Mouse (Mus musculus) hematopoietic stem cell, adult 5-6 weeks (primary cell): ENCODE results near the gene Pdzd9. TPM values are rescaled to one million over a fixed set of nuclear protein-coding genes. Genes with fewer than 3 reads are reported as not detected.
"Not testable (repeated sequence)": the region's sequence is repeated elsewhere in the genome, so short reads cannot be mapped to it uniquely, and the experiment has no call there.

ENCODE experiments used
- ATAC-seq, 2 experiments: fragments of 125-278 bp in 1 of 2; replicated peaks in 1 of 2; 2 replicates each; pipeline ENCODE4 v1.8.0; 2016 to 2017; ENCODE audit warnings: inconsistent platforms in 2 of 2, mild to moderate bottlenecking in 2 of 2, moderate number of reproducible peaks in 2 of 2, low read depth in 1 of 2, moderate TSS enrichment in 1 of 2; ENCODE audit not compliant: low FRiP score in 2 of 2, poor library complexity in 2 of 2, severe bottlenecking in 2 of 2, insufficient read depth in 1 of 2, low TSS enrichment in 1 of 2
- total RNA-seq: library from RNA; stranded (forward); fragments of 172-1452, 232-1000 nt; gene quantifications from 2 replicates; pipeline ENCODE4 v1.2.3, GENCODE M21; 2017

The Pdzd9 gene
- not detected in 2 replicates for total RNA-seq

DNA sequence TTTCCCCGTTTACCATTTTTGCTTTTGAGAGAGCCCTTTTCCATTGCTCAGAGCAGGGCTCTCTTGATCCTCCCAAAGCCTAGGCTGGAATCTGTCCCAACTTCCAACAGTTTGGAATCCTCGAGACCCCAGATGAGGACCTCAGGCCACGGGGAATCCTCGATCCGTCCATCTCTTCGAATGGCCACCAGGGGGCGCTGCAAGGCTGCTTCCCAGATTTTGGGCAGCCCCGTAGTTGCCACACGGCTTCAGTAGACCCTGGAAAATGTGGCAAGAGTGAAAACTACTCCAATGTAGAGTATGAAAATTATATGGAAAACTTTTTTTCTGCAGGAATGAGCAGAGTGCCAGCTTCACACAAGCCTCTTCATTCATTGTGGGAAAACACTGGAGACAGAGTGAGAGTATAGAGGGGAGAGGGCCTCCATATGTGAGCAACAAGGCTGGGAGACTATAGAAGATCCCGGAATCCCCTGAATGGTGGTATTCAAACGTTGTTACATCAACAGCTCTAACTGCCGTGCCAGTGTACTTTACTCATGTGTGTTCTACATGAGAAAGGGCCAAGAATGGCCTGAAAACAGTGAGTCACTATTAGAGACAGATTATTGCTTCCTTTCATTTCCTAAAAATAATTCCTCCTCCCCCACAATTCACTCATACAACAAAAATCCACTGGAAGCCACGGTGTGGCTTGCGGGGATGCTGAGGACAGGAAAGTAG lies at the start of gene Pdzd9:
Gene Pdzd9, minus strand, starts transcription at position 191 of the 723 bp plus-strand sequence.
- peak; percentile 80 to 91 for ATAC-seq

- no peak for ATAC-seq
Observed at GRCm38 (mm10) chr7:120717261-120717660, 47.1 kb upstream of the Pdzd9 start.

GRCm38 (mm10) chr7:120713951-120714350 lies 43.8 kb upstream of the Pdzd9 start:
- ATAC-seq = not testable (repeated sequence)

GRCm38 (mm10) chr7:120713225-120713624 lies 43.1 kb upstream of the Pdzd9 start:
- no peak for ATAC-seq

GRCm38 (mm10) chr7:120712071-120712470 lies 41.9 kb upstream of the Pdzd9 start:
- ATAC-seq = no peak

GRCm38 (mm10) chr7:120703888-120704287 lies 33.7 kb upstream of the Pdzd9 start:
- ATAC-seq = no peak

DNA sequence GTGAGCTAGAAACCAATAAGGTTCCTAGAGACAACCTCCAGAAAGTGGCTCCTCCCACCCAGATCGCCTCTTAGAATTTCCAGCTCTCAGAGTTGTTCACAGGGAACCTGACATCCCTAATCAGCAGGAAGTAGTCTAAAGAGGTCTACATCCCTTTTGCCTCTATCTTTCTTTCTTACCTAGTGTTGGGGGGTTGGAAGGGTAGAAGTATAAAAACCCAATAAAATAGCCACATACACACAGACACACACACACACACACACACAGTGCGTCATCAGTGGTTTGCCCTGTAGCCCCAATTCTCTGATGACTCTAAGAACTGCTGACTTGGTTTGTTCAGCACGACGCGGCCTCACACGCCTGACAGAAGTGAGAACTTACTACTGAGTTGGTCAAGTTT lies 29.4 kb upstream of the Pdzd9 start:
- ATAC-seq = no peak

- no peak for ATAC-seq
Observed at GRCm38 (mm10) chr7:120696331-120696730, 26.2 kb upstream of the Pdzd9 start.

DNA sequence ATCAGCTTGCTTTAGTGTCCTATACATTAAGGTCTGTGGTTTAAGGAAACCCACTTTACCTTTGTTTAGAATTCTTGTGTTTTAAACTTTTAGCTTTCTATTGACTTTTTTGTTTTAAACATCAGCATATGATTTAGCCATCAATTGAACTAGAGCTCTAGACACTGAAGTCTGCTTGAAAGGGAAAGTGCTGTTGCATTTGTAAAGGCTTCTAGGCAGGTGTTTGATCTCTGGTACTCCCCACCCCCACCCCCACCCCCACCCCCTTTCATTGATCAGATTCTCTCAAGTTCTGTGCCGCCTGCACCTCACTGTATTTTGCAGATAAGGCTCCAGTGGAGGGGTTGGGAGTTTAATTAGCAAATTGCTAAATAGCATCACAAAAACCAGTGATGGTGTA lies 25.5 kb upstream of the Pdzd9 start:
- no peak for ATAC-seq

DNA sequence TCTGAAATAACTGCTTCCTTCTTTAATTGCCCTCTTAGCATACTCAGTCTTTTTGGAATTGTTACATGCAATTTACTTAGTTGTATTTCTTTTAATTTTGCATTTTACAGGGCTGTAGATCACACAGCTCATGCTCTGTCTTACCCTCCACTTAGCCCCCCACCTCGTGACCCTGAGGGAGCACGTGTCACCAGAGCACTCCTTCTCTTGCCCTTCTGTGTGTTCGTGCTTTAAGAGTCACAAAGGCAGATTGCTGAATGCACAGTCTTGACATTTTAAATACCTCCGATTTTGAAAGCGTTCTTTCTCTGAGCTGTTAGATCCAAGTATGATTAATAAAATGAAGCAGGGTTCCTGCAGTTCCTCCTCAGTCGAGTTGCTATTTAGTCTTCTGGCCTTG lies 25.1 kb upstream of the Pdzd9 start:
- no peak for ATAC-seq

DNA sequence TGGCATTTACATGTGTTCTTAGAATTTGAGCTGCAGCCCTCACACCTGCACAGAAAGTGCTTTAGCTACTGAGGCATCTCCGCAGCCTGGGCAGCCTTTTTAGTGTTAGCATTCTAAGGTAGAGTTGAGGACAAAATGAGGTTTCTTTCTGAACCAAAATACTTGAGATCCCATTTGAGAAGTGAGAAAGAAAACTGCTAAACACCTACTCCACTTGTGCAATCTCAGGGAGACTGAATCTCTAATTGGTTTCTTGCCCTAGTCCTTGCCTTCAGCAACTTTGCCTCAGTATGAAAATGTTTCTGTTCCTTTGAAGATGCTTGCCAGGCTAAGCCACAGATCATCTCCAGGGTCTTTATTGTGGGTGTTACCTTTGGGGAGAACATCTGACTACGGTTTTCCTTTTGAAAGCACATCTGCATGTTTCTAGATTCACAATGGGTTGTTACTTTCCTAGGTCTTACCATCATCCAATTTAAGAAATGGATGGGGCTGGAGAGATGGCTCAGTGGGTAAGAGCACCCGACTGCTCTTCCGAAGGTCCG lies 23.8 kb upstream of the Pdzd9 start:
- no peak for ATAC-seq

DNA sequence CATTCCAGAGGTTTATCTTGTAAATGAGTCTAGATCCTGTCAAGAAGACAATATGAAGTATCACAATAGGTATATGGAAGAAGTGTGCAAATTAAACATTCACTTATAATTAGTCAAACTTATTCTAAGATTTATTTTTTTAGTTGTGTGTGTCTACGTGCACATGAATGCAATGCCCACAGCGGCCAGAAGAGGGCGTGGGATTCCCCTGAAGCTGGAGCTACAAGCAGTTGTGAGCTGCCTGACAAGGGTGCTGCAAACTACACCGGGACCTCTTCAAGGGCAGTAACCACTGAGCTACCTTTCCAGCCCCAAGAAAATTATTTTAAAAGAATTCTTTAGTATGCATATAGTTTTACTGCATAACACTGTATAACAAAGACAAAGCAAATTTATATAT lies 20.5 kb upstream of the Pdzd9 start:
- no peak for ATAC-seq

GRCm38 (mm10) chr7:120685227-120685626 lies 15.1 kb upstream of the Pdzd9 start:
- ATAC-seq = no peak

DNA sequence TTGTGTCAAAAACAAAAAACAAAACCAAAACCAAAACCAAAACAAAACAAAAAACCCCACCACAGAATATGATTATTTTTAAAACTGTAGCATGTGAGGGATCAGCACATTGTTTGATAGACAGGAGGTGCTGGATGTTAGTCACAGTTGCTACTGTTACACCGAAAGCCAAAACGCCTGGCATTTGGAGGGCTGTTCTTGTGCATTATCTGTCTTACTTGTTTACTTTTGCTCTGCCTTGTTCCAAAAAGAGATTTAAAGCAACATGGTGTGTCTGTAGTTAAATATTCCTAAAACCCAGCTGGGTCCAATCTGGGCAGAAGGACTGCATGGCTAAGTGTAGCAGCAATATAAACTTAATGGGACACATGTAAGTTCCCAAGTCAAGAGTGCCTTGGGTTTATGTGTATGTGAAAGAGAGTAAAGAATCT lies 14.6 kb upstream of the Pdzd9 start:
- no peak for ATAC-seq

DNA sequence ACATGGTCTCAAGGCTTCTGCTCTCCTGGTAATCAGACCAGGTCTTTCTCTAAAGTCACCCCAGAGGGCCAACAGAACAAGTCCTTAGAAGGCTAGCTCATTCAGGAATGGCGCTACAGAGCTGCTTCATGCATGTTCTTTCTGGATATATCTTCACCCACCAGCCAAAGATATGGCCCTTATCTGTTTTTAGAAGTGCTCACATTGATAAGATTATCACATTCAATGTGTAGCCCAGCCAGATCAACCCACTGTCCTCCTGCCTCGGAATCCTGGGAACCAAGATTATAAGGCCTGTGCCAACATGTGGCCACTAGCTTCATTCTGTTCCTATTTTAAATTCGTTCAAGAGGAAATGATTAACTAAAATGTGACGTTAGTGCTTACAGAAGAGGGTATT lies 11.9 kb upstream of the Pdzd9 start:
- ATAC-seq = no peak

- ATAC-seq = peak; percentile 54 to 61; a peak in 3 of 4 replicates
Observed at GRCm38 (mm10) chr7:120679023-120679422, 8.9 kb upstream of the Pdzd9 start.

GRCm38 (mm10) chr7:120677764-120678531 lies 7.8 kb upstream of the Pdzd9 start:
- ATAC-seq = 0 out of 4 replicates have a peak, but pooled peaks of 1 of the 2 experiments have one; percentile 9

- peak; percentile 60 for ATAC-seq
Observed at GRCm38 (mm10) chr7:120677001-120677643, 7.0 kb upstream of the Pdzd9 start, which contains the start of gene Mosmo. Gene Mosmo (plus strand): TSS chr7:120677618.
